Mouse (Mus musculus) stomach, postnatal 0 days (tissue): ENCODE measurements around the gene Cd28.

Experiments
- CTCF ChIP-seq: IDR thresholded peaks from 2 replicates; pipeline ENCODE4 v1.5.1; 2016; ENCODE audit warnings: antibody characterized with exemption, low read depth, mild to moderate bottlenecking, moderate library complexity
- EP300 ChIP-seq: optimal IDR thresholded peaks from 2 replicates; pipeline ENCODE3; 2016; ENCODE audit warnings: antibody characterized with exemption

- no peak for TF ChIP-seq CTCF
- no peak for TF ChIP-seq EP300
Measured at GRCm38 (mm10) chr1:60809166-60809565, 92.6 kb downstream of the Cd28 start.
